Mouse (Mus musculus) spleen, adult 18-20 months (tissue): ENCODE results near the gene Khdc1a.
A peak's percentile ranks its signal among the peaks of the same experiment; 100 is the strongest.
"Not testable (repeated sequence)": the region's sequence is repeated elsewhere in the genome, so short reads cannot be mapped to it uniquely, and the experiment has no call there.

Experiments used
- DNase-seq, 2 experiments: peaks; one replicate each; pipeline ENCODE4 v3.0.0; 2022; ENCODE audit warnings: mixed read lengths in 2 of 2

Khdc1a gene

GRCm38 (mm10) chr1:21349341-21349740 lies at the start of gene Khdc1a:
Khdc1a (plus strand) TSS chr1:21349641.
- DNase-seq, result no peak

GRCm38 (mm10) chr1:21299826-21300225 lies 49.6 kb upstream of the Khdc1a start:
- no peak for DNase-seq

GRCm38 (mm10) chr1:21301686-21302085 lies 47.8 kb upstream of the Khdc1a start:
- no peak for DNase-seq

- DNase-seq, result no peak
These were observed 45.3 kb upstream of the Khdc1a start for GRCm38 (mm10) chr1:21304174-21304573.

DNA sequence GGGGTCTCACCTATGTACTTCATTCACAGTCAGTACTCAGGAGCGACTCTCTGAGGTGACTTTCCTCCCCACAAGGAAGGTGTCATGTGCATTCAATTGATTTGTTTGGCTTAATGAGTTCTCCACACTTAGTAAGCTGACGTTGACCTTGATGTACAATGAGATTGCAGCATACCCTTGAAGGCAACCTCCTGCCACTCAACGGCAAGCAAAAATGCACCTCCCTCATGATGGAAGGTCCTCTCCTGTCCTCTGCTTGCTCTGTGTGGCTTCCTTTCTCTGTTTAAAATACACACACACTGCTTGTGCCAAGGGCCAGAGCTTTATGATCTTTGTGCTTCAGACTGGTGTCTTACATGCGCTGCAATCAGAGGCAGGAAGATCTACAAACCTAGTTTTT lies 44.8 kb upstream of the Khdc1a start:
- no peak for DNase-seq

DNA sequence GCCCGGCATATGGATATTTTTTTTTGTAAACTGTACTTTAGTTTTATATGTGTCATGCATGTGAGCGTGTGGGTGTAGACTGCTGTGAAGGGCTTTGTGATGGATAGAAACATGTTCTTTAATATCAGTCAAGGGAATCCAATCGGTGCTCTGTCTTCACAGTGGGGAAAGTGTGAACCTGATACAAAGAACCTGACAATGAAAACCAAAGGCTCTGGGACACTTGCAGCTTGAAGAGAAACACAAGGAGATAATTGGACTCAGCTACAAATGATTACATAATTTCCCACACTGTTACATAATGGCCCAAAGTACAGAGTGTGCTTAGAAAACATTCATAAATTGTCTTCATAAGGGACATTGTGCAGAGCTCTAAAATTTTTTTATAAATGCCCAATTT lies 44.0 kb upstream of the Khdc1a start:
- no peak for DNase-seq

DNA sequence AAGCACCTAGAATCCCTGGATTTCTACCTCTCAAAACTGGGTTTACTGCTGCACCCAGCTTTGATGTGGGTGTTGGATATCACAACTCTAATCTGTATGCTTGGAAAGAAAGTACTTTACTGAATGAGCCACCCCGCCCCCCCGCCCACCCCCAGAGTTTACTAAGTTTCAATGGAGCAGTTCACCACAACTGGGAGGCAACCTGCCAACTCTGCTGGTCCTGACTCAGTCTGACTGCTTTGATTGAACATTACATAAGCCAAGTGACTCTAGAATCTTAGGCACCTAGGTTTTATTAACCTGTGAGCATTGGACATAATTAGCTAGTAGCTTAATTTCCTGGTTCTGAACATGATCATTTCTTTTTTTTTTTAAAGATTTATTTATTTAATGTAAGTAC lies 35.1 kb upstream of the Khdc1a start:
- DNase-seq, result no peak

- DNase-seq, result no peak
These were observed 33.7 kb upstream of the Khdc1a start for GRCm38 (mm10) chr1:21315756-21316155.

GRCm38 (mm10) chr1:21316305-21316704 lies 33.1 kb upstream of the Khdc1a start:
- DNase-seq, result no peak

GRCm38 (mm10) chr1:21318202-21318601 lies 31.2 kb upstream of the Khdc1a start:
- DNase-seq, result no peak

DNA sequence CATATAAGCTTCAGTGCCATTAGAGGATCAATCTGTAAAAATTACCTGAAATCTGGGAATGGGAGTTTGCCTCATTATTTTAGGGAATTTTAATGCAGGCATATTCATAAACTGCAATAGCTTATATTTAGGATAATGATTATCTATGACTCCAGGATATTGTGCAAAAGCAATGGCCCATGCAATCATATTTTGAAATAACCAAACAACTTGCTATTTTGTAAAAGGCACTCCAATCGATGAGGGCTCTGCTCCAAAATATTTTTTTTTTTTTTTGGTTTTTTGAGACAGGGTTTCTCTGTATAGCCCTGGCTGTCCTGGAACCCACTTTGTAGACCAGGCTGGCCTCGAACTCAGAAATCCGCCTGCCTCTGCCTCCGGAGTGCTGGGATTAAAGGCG lies 29.2 kb upstream of the Khdc1a start:
- DNase-seq, result not testable (repeated sequence)

DNA sequence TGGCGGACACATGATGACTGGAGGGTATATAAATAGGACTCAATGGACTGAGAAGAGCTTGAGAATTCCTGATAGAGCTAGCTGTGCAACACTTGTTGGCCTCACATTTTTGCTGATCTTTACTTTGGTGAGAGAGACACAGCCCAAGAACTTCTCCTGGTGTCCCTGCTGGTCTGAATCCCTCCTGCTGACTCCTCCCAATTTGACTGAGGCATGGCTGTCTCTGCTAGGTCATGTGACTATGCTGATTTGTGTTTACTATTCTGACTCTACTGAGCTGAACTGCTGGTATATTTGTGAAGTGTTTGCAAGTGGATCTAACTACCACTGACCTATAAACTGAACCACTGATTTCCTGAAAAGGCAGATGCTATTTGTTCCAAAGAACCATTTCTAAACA lies 27.8 kb upstream of the Khdc1a start:
- DNase-seq, result no peak

- DNase-seq, result no peak
These were observed 25.4 kb upstream of the Khdc1a start for GRCm38 (mm10) chr1:21323996-21324574.

GRCm38 (mm10) chr1:21324633-21325032 lies 24.8 kb upstream of the Khdc1a start:
- no peak for DNase-seq

- no peak for DNase-seq
These were observed 22.7 kb upstream of the Khdc1a start for GRCm38 (mm10) chr1:21326733-21327132.

GRCm38 (mm10) chr1:21331161-21331560 lies 18.3 kb upstream of the Khdc1a start:
- DNase-seq, result not testable (repeated sequence)

- peak; percentile 20 to 37 for DNase-seq
These were observed 16.0 kb upstream of the Khdc1a start for GRCm38 (mm10) chr1:21333222-21333973.

- DNase-seq, result no peak
These were observed 13.6 kb upstream of the Khdc1a start for GRCm38 (mm10) chr1:21335836-21336235.

- DNase-seq, result no peak
These were observed 8.7 kb upstream of the Khdc1a start for GRCm38 (mm10) chr1:21340745-21341144.

GRCm38 (mm10) chr1:21344253-21344652 lies 5.2 kb upstream of the Khdc1a start:
- DNase-seq, result peak in 1 of 2 experiments; percentile 34

DNA sequence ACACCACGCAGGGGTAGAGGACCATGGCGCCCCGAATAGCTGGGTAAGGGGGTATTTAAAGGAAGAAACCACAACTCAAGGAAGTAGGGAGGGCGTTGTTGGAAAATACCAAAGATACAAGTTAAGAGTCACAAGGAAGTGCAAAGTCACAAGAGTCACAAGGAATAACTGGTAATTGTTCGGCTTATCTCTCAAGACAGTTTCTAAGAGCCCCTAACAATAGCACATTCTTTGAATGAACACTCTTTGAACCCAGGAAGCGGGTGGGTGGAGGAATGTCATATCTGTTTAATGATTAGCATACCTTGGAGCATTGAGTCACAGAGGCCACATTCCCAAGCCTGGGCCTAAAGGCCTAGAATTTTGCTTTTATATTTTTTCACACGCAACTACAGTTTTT lies 4.7 kb upstream of the Khdc1a start:
- not testable (repeated sequence) for DNase-seq

- DNase-seq, result not testable (repeated sequence)
These were observed 18.6 kb downstream of the Khdc1a start, which contains the start of gene Khdc1c for GRCm38 (mm10) chr1:21368031-21368430. Khdc1c (plus strand) TSS chr1:21368331.

- DNase-seq, result no peak
These were observed 33.8 kb downstream of the Khdc1a start, which contains the start of gene Khdc1b for GRCm38 (mm10) chr1:21383256-21383655. Khdc1b (plus strand) TSS chr1:21383556.

- no peak for DNase-seq
These were observed 41.8 kb downstream of the Khdc1a start for GRCm38 (mm10) chr1:21391138-21391671.
